Mouse (Mus musculus) stomach, postnatal 0 days (tissue): Measurements from ENCODE around the gene Iqcd. TPM values are rescaled to one million over a fixed set of nuclear protein-coding genes. Genes with fewer than 3 reads are reported as not detected.

ENCODE experiments used
- ATAC-seq: fragments of 200-750 bp; cut with Nextera tagmentation; 2 replicates; pipeline ENCODE4 v1.8.0; 2017; ENCODE audit not compliant: low FRiP score, low TSS enrichment
- DNase-seq: peaks from one replicate; pipeline ENCODE4 v3.0.0-alpha.2; 2016; ENCODE audit warnings: low spot score
- H3K27ac ChIP-seq: fragments of 300-500 bp; sonication (generic); replicated peaks from 2 replicates; pipeline ENCODE4 v1.5.1; 2014; ENCODE audit warnings: mild to moderate bottlenecking, control low read depth
- H3K27me3 ChIP-seq: fragments of 300-500 bp; sonication (generic); 2 replicates; pipeline ENCODE4 v1.6.1; 2014; ENCODE audit warnings: low read length; ENCODE audit not compliant: control insufficient read depth, insufficient read depth
- H3K36me3 ChIP-seq: fragments of 300-500 bp; sonication (generic); 2 replicates; pipeline ENCODE4 v1.6.1; 2014; ENCODE audit warnings: low read length, mixed read lengths; ENCODE audit not compliant: control insufficient read depth, insufficient read depth
- H3K4me1 ChIP-seq: fragments of 300-500 bp; sonication (generic); replicated peaks from 2 replicates; pipeline ENCODE4 v1.6.1; 2014; ENCODE audit warnings: antibody characterized with exemption; ENCODE audit not compliant: control insufficient read depth, insufficient read depth
- H3K4me2 ChIP-seq: fragments of 300-500 bp; sonication (generic); replicated peaks from 2 replicates; pipeline ENCODE4 v1.6.1; 2014; ENCODE audit warnings: low read depth, mild to moderate bottlenecking, control low read depth, moderate library complexity
- H3K4me3 ChIP-seq: fragments of 300-500 bp; sonication (generic); 2 replicates; pipeline ENCODE4 v1.5.1; 2014; ENCODE audit warnings: low read depth, low read length, control low read depth
- H3K9ac ChIP-seq: fragments of 300-500 bp; sonication (generic); 2 replicates; pipeline ENCODE4 v1.6.1; 2014; ENCODE audit warnings: mild to moderate bottlenecking, low read length, control low read depth, mixed read lengths
- H3K9me3 ChIP-seq: fragments of 300-500 bp; sonication (generic); 2 replicates; pipeline ENCODE4 v1.6.1; 2016; ENCODE audit warnings: low read length; ENCODE audit not compliant: control insufficient read depth
- CTCF ChIP-seq: IDR thresholded peaks from 2 replicates; pipeline ENCODE4 v1.5.1; 2016; ENCODE audit warnings: antibody characterized with exemption, low read depth, mild to moderate bottlenecking, moderate library complexity
- EP300 ChIP-seq: optimal IDR thresholded peaks from 2 replicates; pipeline ENCODE3; 2016; ENCODE audit warnings: antibody characterized with exemption
- WGBS: fragments of 180-500 bp; shearing (Covaris S2); extraction: QIAGEN DNeasy Blood & Tissue Kit; methylation state at CpG from one replicate; pipeline ENCODE4 v1.1.7; 2014; 5-methylcytosine and 5-hydroxymethylcytosine counted together
- polyA plus RNA-seq: library from polyadenylated mRNA; unstranded; fragments of >200 nt; fragmentation: Nextera tagmentation; extraction: Ambion mirVana; gene quantifications from 2 replicates; pipeline ENCODE4 v1.2.1, GENCODE M21; 2015

The Iqcd gene
- polyA plus RNA-seq, 1 experiment from 2014 or later: 0.36 TPM

- Histone ChIP-seq H3K4me3 (no peak overlapping the region), H3K9ac (peak overlapping the region; percentile 23; the same call in 1 of the 2 replicates), H3K27ac (0 out of 2 replicates have a peak overlapping the region, but pooled peaks have one; percentile 71), H3K9me3 (no peaks in the 10 kb centered on the region), H3K4me2 (0 out of 2 replicates have a peak overlapping the region, but pooled peaks have one; percentile 8), H3K36me3 (no peaks in the 10 kb centered on the region), H3K4me1 (peaks cover 24% of the 10 kb centered on the region), H3K27me3 (no peaks in the 10 kb centered on the region)
- no peak for TF ChIP-seq CTCF
- TF ChIP-seq EP300: no peak
- ATAC-seq: no peak
- no peak for DNase-seq
- WGBS: 40% methylated on average over 9 of the region's 9 CpGs
Observed at GRCm38 (mm10) chr5:120568336-120568768, 20.5 kb upstream of the Iqcd start.

GRCm38 (mm10) chr5:120568964-120569363 is 19.9 kb upstream of the Iqcd start:
- TF ChIP-seq CTCF: no peak
- no peak for TF ChIP-seq EP300
- Histone ChIP-seq H3K36me3 (no peaks in the 10 kb centered on the region), H3K9me3 (no peaks in the 10 kb centered on the region), H3K27me3 (no peaks in the 10 kb centered on the region), H3K27ac (0 out of 2 replicates have a peak overlapping the region, but pooled peaks have one; percentile 13), H3K4me1 (peaks cover 24% of the 10 kb centered on the region), H3K4me3 (no peak overlapping the region), H3K9ac (no peak overlapping the region), H3K4me2 (no peak overlapping the region)
- no peak for ATAC-seq
- DNase-seq: no peak
- 76% methylated on average over 4 of the region's 4 CpGs for WGBS

GRCm38 (mm10) chr5:120569791-120570190 is 19.0 kb upstream of the Iqcd start:
- 79% methylated on average over 3 of the region's 3 CpGs for WGBS
- no peaks in the 10 kb centered on the region for H3K9me3 ChIP-seq
- H3K9ac ChIP-seq: no peak overlapping the region
- H3K4me2 ChIP-seq: no peak overlapping the region
- DNase-seq (no peak), ATAC-seq (no peak)
- H3K4me1 ChIP-seq: peaks cover 24% of the 10 kb centered on the region
- H3K36me3 ChIP-seq: no peaks in the 10 kb centered on the region
- no peak overlapping the region for H3K4me3 ChIP-seq
- TF ChIP-seq CTCF (no peak), EP300 (no peak)
- no peaks in the 10 kb centered on the region for H3K27me3 ChIP-seq
- H3K27ac ChIP-seq: 0 out of 2 replicates have a peak overlapping the region, but pooled peaks have one; percentile 14

GRCm38 (mm10) chr5:120570289-120570897 is 18.4 kb upstream of the Iqcd start:
- peak overlapping the region; percentile 71 for H3K27ac ChIP-seq
- no peak overlapping the region; the same call in 1 of the 2 replicates for H3K9ac ChIP-seq
- no peaks in the 10 kb centered on the region for H3K27me3 ChIP-seq
- H3K36me3 ChIP-seq: no peaks in the 10 kb centered on the region
- DNase-seq (no peak), ATAC-seq (no peak)
- WGBS: 56% methylated on average over 11 of the region's 11 CpGs
- TF ChIP-seq CTCF (no peak), EP300 (no peak)
- peaks cover 24% of the 10 kb centered on the region for H3K4me1 ChIP-seq
- no peak overlapping the region for H3K4me3 ChIP-seq
- H3K9me3 ChIP-seq: no peaks in the 10 kb centered on the region
- H3K4me2 ChIP-seq: no peak overlapping the region

- TF ChIP-seq CTCF: no peak
- no peak for TF ChIP-seq EP300
- no peak for DNase-seq
- H3K4me2 ChIP-seq: no peak overlapping the region
- no peak; the same call in 1 of the 2 replicates for ATAC-seq
- WGBS: 57% methylated on average over 14 of the region's 14 CpGs
- H3K9ac ChIP-seq: no peak overlapping the region
- H3K36me3 ChIP-seq: no peaks in the 10 kb centered on the region
- peaks cover 20% of the 10 kb centered on the region for H3K4me1 ChIP-seq
- H3K27ac ChIP-seq: peak overlapping the region; percentile 71
- no peak overlapping the region for H3K4me3 ChIP-seq
- H3K27me3 ChIP-seq: no peaks in the 10 kb centered on the region
- H3K9me3 ChIP-seq: no peaks in the 10 kb centered on the region
Observed at GRCm38 (mm10) chr5:120571056-120571740, 17.6 kb upstream of the Iqcd start.
